Mouse (Mus musculus): ENCODE measurements around the gene Gabarapl2. TPM values are rescaled to one million over a fixed set of nuclear protein-coding genes. Genes with fewer than 3 reads are reported as not detected.

Gene Gabarapl2
- polyA plus RNA-seq, 1 experiment = 66.4 TPM

- no peak for TF ChIP-seq POLR2A (IDR thresholded peaks at IDR 0.05; ENCODE audit: insufficient read depth, low read length)
- TF ChIP-seq EP300 (IDR thresholded peaks at IDR 0.05; ENCODE audit: insufficient read depth, low read depth, low read length) = no peak
- no peak for TF ChIP-seq CTCF (IDR thresholded peaks at IDR 0.05; ENCODE audit: low read depth, low read length)
- H3K4me3 ChIP-seq (ENCODE audit: low read depth, low read length) = no peak overlapping the region
- H3K36me3 ChIP-seq (ENCODE audit: control insufficient read depth, insufficient read depth, low read length, poor library complexity, severe bottlenecking) = peaks cover 48% of the 10 kb centered on the region
- H3K9ac ChIP-seq (ENCODE audit: low read depth, poor library complexity, severe bottlenecking) = no peak overlapping the region
- no peaks in the 10 kb centered on the region for H3K4me1 ChIP-seq (ENCODE audit: control insufficient read depth, insufficient read depth, low read length)
- H3K27me3 ChIP-seq (ENCODE audit: control insufficient read depth, insufficient read depth, low read length, poor library complexity, severe bottlenecking) = no peaks in the 10 kb centered on the region
- no peak overlapping the region for H3K27ac ChIP-seq (ENCODE audit: insufficient read depth, low read length)
- no peaks in the 10 kb centered on the region for H3K9me3 ChIP-seq (replicated peaks; ENCODE audit: control insufficient read depth, insufficient read depth, low read length, poor library complexity, severe bottlenecking)
Observed at GRCm38 (mm10) chr8:111951317-111951716, 10.8 kb downstream of the Gabarapl2 start.

GRCm38 (mm10) chr8:111951936-111952335 is 11.4 kb downstream of the Gabarapl2 start:
- Histone ChIP-seq H3K9ac (ENCODE audit: low read depth, poor library complexity, severe bottlenecking) (no peak overlapping the region), H3K4me3 (ENCODE audit: low read depth, low read length) (no peak overlapping the region), H3K27me3 (ENCODE audit: control insufficient read depth, insufficient read depth, low read length, poor library complexity, severe bottlenecking) (no peaks in the 10 kb centered on the region), H3K9me3 (replicated peaks; ENCODE audit: control insufficient read depth, insufficient read depth, low read length, poor library complexity, severe bottlenecking) (no peaks in the 10 kb centered on the region), H3K4me1 (ENCODE audit: control insufficient read depth, insufficient read depth, low read length) (no peaks in the 10 kb centered on the region), H3K27ac (ENCODE audit: insufficient read depth, low read length) (no peak overlapping the region), H3K36me3 (ENCODE audit: control insufficient read depth, insufficient read depth, low read length, poor library complexity, severe bottlenecking) (peaks cover 54% of the 10 kb centered on the region)
- no peak for TF ChIP-seq POLR2A (IDR thresholded peaks at IDR 0.05; ENCODE audit: insufficient read depth, low read length)
- TF ChIP-seq CTCF (IDR thresholded peaks at IDR 0.05; ENCODE audit: low read depth, low read length) = no peak
- no peak for TF ChIP-seq EP300 (IDR thresholded peaks at IDR 0.05; ENCODE audit: insufficient read depth, low read depth, low read length)

- TF ChIP-seq CTCF (IDR thresholded peaks at IDR 0.05; ENCODE audit: low read depth, low read length) (no peak), POLR2A (IDR thresholded peaks at IDR 0.05; ENCODE audit: insufficient read depth, low read length) (no peak), EP300 (IDR thresholded peaks at IDR 0.05; ENCODE audit: insufficient read depth, low read depth, low read length) (no peak)
- Histone ChIP-seq H3K27me3 (ENCODE audit: control insufficient read depth, insufficient read depth, low read length, poor library complexity, severe bottlenecking) (no peaks in the 10 kb centered on the region), H3K4me1 (ENCODE audit: control insufficient read depth, insufficient read depth, low read length) (peaks cover 2% of the 10 kb centered on the region), H3K36me3 (ENCODE audit: control insufficient read depth, insufficient read depth, low read length, poor library complexity, severe bottlenecking) (peaks cover 54% of the 10 kb centered on the region), H3K4me3 (ENCODE audit: low read depth, low read length) (no peak overlapping the region), H3K9ac (ENCODE audit: low read depth, poor library complexity, severe bottlenecking) (no peak overlapping the region), H3K27ac (ENCODE audit: insufficient read depth, low read length) (no peak overlapping the region; the same call in 1 of the 2 replicates), H3K9me3 (replicated peaks; ENCODE audit: control insufficient read depth, insufficient read depth, low read length, poor library complexity, severe bottlenecking) (no peaks in the 10 kb centered on the region)
Observed at GRCm38 (mm10) chr8:111954844-111955594, 14.5 kb downstream of the Gabarapl2 start.

GRCm38 (mm10) chr8:111955879-111956278 is 15.4 kb downstream of the Gabarapl2 start:
- Histone ChIP-seq H3K4me3 (ENCODE audit: low read depth, low read length) (no peak overlapping the region), H3K9ac (ENCODE audit: low read depth, poor library complexity, severe bottlenecking) (no peak overlapping the region), H3K4me1 (ENCODE audit: control insufficient read depth, insufficient read depth, low read length) (peaks cover 5% of the 10 kb centered on the region), H3K36me3 (ENCODE audit: control insufficient read depth, insufficient read depth, low read length, poor library complexity, severe bottlenecking) (peaks cover 53% of the 10 kb centered on the region), H3K27me3 (ENCODE audit: control insufficient read depth, insufficient read depth, low read length, poor library complexity, severe bottlenecking) (no peaks in the 10 kb centered on the region), H3K9me3 (replicated peaks; ENCODE audit: control insufficient read depth, insufficient read depth, low read length, poor library complexity, severe bottlenecking) (no peaks in the 10 kb centered on the region), H3K27ac (ENCODE audit: insufficient read depth, low read length) (no peak overlapping the region)
- TF ChIP-seq EP300 (IDR thresholded peaks at IDR 0.05; ENCODE audit: insufficient read depth, low read depth, low read length) (no peak), POLR2A (IDR thresholded peaks at IDR 0.05; ENCODE audit: insufficient read depth, low read length) (no peak), CTCF (IDR thresholded peaks at IDR 0.05; ENCODE audit: low read depth, low read length) (no peak)

- no peaks in the 10 kb centered on the region for H3K9me3 ChIP-seq (replicated peaks; ENCODE audit: control insufficient read depth, insufficient read depth, low read length, poor library complexity, severe bottlenecking)
- H3K9ac ChIP-seq (ENCODE audit: low read depth, poor library complexity, severe bottlenecking) = no peak overlapping the region
- TF ChIP-seq EP300 (IDR thresholded peaks at IDR 0.05; ENCODE audit: insufficient read depth, low read depth, low read length) (no peak), CTCF (IDR thresholded peaks at IDR 0.05; ENCODE audit: low read depth, low read length) (no peak), POLR2A (IDR thresholded peaks at IDR 0.05; ENCODE audit: insufficient read depth, low read length) (no peak)
- H3K27ac ChIP-seq (ENCODE audit: insufficient read depth, low read length) = no peak overlapping the region
- H3K36me3 ChIP-seq (ENCODE audit: control insufficient read depth, insufficient read depth, low read length, poor library complexity, severe bottlenecking) = peaks cover 41% of the 10 kb centered on the region
- peaks cover 5% of the 10 kb centered on the region for H3K4me1 ChIP-seq (ENCODE audit: control insufficient read depth, insufficient read depth, low read length)
- no peaks in the 10 kb centered on the region for H3K27me3 ChIP-seq (ENCODE audit: control insufficient read depth, insufficient read depth, low read length, poor library complexity, severe bottlenecking)
- H3K4me3 ChIP-seq (ENCODE audit: low read depth, low read length) = no peak overlapping the region
Observed at GRCm38 (mm10) chr8:111957231-111957630, 16.7 kb downstream of the Gabarapl2 start.

- TF ChIP-seq POLR2A (IDR thresholded peaks at IDR 0.05; ENCODE audit: insufficient read depth, low read length) = no peak
- TF ChIP-seq CTCF (IDR thresholded peaks at IDR 0.05; ENCODE audit: low read depth, low read length) = no peak
- no peak for TF ChIP-seq EP300 (IDR thresholded peaks at IDR 0.05; ENCODE audit: insufficient read depth, low read depth, low read length)
- Histone ChIP-seq H3K27ac (ENCODE audit: insufficient read depth, low read length) (no peak overlapping the region), H3K9ac (ENCODE audit: low read depth, poor library complexity, severe bottlenecking) (no peak overlapping the region), H3K4me3 (ENCODE audit: low read depth, low read length) (no peak overlapping the region), H3K9me3 (replicated peaks; ENCODE audit: control insufficient read depth, insufficient read depth, low read length, poor library complexity, severe bottlenecking) (no peaks in the 10 kb centered on the region), H3K36me3 (ENCODE audit: control insufficient read depth, insufficient read depth, low read length, poor library complexity, severe bottlenecking) (peaks cover 21% of the 10 kb centered on the region), H3K27me3 (ENCODE audit: control insufficient read depth, insufficient read depth, low read length, poor library complexity, severe bottlenecking) (no peaks in the 10 kb centered on the region), H3K4me1 (ENCODE audit: control insufficient read depth, insufficient read depth, low read length) (peaks cover 7% of the 10 kb centered on the region)
Observed at GRCm38 (mm10) chr8:111960591-111961321, 20.3 kb downstream of the Gabarapl2 start.

All from ES-Bruce4 (cell line).